Mouse (Mus musculus) neutrophil, adult 5-6 weeks (primary cell): ENCODE measurements at regions not wholly inside any gene's neighbourhood (a gene's known extent, or its start where the extent isn't known, plus 50 kb on each side); places are given as distances from the start of the nearest gene placed in this dataset.
A peak's percentile ranks its signal among the peaks of the same experiment; 100 is the strongest.

ENCODE experiments used
- ATAC-seq: fragments of 151-379, 151-347 bp; 2 replicates; pipeline ENCODE4 v1.8.0; 2017; ENCODE audit warnings: mild to moderate bottlenecking, moderate TSS enrichment; ENCODE audit not compliant: insufficient number of reproducible peaks, poor library complexity, low FRiP score, severe bottlenecking; ENCODE audit errors: extremely low read depth

- no peak for ATAC-seq
These were observed 163.6 kb upstream of the Stt3b start for GRCm38 (mm10) chr9:115473847-115474246.

GRCm38 (mm10) chr9:115474342-115474741, 164.1 kb upstream of the Stt3b start:
- ATAC-seq, result no peak

DNA sequence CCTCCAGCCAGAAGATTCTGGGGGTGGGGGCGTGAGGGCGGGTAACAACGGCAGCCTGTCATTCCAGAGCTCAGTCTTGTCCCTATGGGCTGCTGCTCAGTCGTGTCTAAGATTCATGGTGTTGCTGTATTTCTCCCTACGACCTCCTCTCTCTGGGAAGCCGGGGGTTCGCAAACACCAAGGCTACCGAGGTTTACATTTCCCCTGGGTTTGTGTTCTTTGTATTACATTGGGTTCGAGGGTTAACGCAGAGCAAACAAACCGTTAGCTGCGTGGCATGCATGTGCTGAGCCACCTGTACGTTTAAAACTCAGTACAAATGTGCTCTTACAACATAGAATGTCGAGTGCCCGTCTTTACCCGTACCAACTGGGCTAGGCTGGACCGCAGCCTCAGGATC, 166.0 kb upstream of the Stt3b start:
- no peak for ATAC-seq

DNA sequence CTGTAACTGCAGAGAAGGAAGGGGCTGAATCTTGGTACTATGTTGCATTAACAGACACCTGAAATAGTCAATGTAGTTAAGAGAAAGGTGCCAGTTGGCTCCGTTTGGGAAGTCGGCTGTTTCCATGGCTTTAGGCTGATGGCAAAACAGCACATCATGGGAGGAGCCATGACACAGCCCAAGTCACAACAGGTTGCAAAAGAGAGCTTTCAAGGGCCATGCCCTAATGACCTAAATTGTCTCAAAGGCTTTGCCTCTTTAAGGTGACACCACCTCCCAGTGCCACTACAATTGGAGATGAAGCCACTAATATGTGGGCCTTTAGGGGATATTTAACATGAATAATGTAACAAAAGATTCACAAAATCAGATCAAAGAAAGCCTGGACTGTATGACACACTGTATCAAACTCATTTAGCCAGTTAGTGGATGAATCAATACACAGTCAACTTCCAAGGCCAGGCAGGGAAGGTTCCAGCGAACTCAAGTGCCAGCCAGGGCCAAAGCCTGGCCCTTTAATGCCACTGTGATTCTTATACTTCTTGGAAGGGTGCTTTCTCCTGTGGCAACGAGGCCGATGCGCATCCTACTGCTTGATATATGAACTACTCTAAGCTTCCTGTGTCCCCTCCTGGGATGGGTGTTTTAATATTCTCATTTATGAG, 167.5 kb upstream of the Stt3b start:
- ATAC-seq, result no peak

GRCm38 (mm10) chr9:115478946-115479345, 168.7 kb upstream of the Stt3b start:
- peak; percentile 31 for ATAC-seq

GRCm38 (mm10) chr9:115481176-115481575, 171.0 kb upstream of the Stt3b start:
- no peak for ATAC-seq

GRCm38 (mm10) chr9:115483024-115483423, 172.8 kb upstream of the Stt3b start:
- ATAC-seq, result no peak

DNA sequence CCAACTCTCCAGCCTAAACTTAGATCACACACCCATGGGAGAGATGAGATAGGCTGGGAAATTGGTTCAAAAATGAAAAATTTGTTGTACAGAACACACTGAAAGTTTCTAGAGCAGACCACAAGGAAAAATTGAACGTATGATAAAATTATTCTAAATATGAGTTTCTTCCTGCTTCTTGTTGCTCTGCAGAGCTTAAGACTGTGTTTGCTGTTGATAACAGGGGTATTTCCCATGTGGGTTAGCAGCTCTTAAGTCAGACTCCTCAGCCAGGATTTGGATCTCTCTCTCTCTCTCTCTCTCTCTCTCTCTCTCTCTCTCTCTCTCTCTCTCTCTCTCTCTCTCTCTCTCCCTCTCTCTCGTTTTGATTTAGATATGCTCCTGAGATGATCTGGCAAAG, 173.5 kb upstream of the Stt3b start:
- no peak; the same call in 1 of the 2 replicates for ATAC-seq

- no peak for ATAC-seq
These were observed 174.2 kb upstream of the Stt3b start for GRCm38 (mm10) chr9:115484408-115484807.

GRCm38 (mm10) chr9:115485219-115485618, 175.0 kb upstream of the Stt3b start:
- ATAC-seq, result no peak

GRCm38 (mm10) chr9:115487175-115487760, 177.0 kb upstream of the Stt3b start:
- 0 out of 2 replicates have a peak, but pooled peaks have one; percentile 11 for ATAC-seq

- ATAC-seq, result peak; percentile 72
These were observed 178.9 kb upstream of the Stt3b start for GRCm38 (mm10) chr9:115488913-115489809.

DNA sequence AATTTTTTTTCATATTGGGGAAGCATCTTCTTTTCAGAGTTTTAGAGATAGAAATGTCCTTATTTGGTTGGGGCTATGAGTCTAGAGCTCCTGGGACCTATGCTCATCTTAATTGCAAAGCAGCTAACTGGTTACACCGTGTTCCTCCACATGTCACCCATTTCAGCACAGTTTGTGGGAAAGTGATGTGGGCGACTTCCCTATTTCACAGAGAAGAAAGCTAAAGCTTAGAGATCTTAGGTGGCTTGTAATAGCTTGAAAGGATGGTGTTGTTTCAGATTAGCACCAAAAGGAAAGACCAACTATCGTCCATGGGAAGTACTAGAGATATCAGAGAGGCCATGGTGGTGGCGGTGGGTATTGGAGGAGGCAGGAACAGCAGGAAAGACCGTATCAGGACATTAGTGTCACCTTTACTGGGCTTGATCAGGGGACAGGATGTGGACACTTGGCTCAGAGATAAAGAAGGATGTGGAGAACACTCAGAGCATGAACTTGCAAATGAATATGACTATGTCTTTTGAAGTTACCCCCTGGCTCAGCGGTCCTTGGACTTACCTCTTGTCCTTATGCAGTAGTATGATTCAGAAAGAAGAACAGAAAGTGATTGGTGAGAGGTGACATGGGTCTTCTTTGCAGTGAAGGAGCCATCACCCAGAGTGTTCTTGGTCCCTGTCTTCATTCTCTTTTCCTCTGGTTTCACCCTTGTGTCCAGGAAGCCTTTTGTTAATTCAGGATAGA, 182.4 kb upstream of the Stt3b start:
- peak; percentile 50 for ATAC-seq

GRCm38 (mm10) chr9:115493765-115494164, 183.5 kb upstream of the Stt3b start:
- ATAC-seq, result no peak

DNA sequence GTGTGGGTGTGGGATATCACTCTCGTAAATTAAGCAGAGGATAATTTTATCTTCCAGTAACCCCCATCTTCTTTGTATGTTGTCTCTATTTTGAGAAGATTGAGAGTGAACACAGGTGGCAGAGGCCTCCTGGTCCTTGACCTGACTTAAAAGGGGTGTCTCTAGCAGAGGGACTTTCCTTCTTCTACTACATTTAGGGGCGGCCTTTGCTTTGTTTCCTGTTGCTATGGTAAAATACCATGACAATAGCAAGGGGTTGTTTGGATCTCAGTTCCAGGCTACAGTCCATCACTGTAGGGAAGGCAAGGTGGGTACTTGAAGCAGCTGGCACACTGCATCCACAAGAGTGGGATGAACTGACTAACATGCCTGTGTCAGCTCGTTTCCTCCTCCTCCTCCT, 189.3 kb upstream of the Stt3b start:
- ATAC-seq, result peak; percentile 93

DNA sequence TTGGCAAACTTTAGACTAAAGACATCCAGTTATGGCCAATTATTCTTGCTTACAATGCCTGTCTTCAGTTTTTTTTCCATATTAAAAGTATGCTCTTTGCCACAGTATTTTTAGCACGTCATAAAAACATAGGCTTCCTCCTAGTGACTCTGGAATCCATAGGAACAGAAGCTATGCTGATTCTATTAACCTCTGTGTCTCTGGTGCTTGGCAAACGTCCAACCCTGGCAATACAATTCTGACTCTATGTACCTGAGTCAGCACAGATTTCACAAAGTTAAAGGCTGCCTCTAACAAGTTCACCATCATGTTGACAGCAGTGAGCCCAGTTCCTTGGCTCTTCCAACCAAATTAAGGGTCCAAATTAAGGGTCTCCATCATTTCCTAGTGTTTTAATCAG, 194.6 kb upstream of the Stt3b start:
- ATAC-seq, result no peak

- ATAC-seq, result no peak
These were observed 197.0 kb upstream of the Stt3b start for GRCm38 (mm10) chr9:115507131-115507689.

- ATAC-seq, result 0 out of 2 replicates have a peak, but pooled peaks have one; percentile 16
These were observed 202.8 kb upstream of the Stt3b start for GRCm38 (mm10) chr9:115512835-115513629.
